Mouse (Mus musculus): ENCODE results near the gene Klf9.

- no peak for TF ChIP-seq POLR2A (IDR thresholded peaks at IDR 0.05; ENCODE audit: borderline replicate concordance, control insufficient read depth, low read depth, low read length)
- TF ChIP-seq CTCF (IDR thresholded peaks at IDR 0.05; ENCODE audit: control insufficient read depth, insufficient read depth, low read length) = no peak
Observed at GRCm38 (mm10) chr19:23125227-23126150, 15.5 kb upstream of the Klf9 start.

All from bone marrow, adult 2 months (tissue).